Mouse (Mus musculus): ENCODE data around the gene Rapgef1. TPM values are rescaled to one million over a fixed set of nuclear protein-coding genes. Genes with fewer than 3 reads are reported as not detected.

Gene Rapgef1
- polyA plus RNA-seq, 1 experiment = 58.8 TPM

- Histone ChIP-seq H3K36me3 (ENCODE audit: control insufficient read depth, insufficient read depth, low read length) (no peaks in the 10 kb centered on the region), H3K4me1 (ENCODE audit: control insufficient read depth, insufficient read depth, low read length) (no peaks in the 10 kb centered on the region), H3K4me3 (ENCODE audit: control insufficient read depth, low read depth, low read length) (no peak overlapping the region), H3K27me3 (ENCODE audit: control insufficient read depth, insufficient read depth, low read length) (no peaks in the 10 kb centered on the region), H3K27ac (ENCODE audit: control insufficient read depth, insufficient read depth, low read depth, low read length) (no peak overlapping the region)
- no peak for TF ChIP-seq POLR2A (IDR thresholded peaks at IDR 0.05; ENCODE audit: control insufficient read depth, low read depth, low read length)
- no peak for TF ChIP-seq CTCF (IDR thresholded peaks at IDR 0.05; ENCODE audit: control insufficient read depth, insufficient read depth, insufficient replicate concordance, low read depth, low read length)
Observed at GRCm38 (mm10) chr2:29645071-29645628, 25.6 kb downstream of the Rapgef1 start.

GRCm38 (mm10) chr2:29646613-29647012 is 27.1 kb downstream of the Rapgef1 start:
- Histone ChIP-seq H3K27ac (ENCODE audit: control insufficient read depth, insufficient read depth, low read depth, low read length) (no peak overlapping the region), H3K36me3 (ENCODE audit: control insufficient read depth, insufficient read depth, low read length) (no peaks in the 10 kb centered on the region), H3K4me3 (ENCODE audit: control insufficient read depth, low read depth, low read length) (no peak overlapping the region), H3K27me3 (ENCODE audit: control insufficient read depth, insufficient read depth, low read length) (no peaks in the 10 kb centered on the region), H3K4me1 (ENCODE audit: control insufficient read depth, insufficient read depth, low read length) (no peaks in the 10 kb centered on the region)
- TF ChIP-seq CTCF (IDR thresholded peaks at IDR 0.05; ENCODE audit: control insufficient read depth, insufficient read depth, insufficient replicate concordance, low read depth, low read length) (no peak), POLR2A (IDR thresholded peaks at IDR 0.05; ENCODE audit: control insufficient read depth, low read depth, low read length) (no peak)

- no peaks in the 10 kb centered on the region for H3K4me1 ChIP-seq (ENCODE audit: control insufficient read depth, insufficient read depth, low read length)
- H3K4me3 ChIP-seq (ENCODE audit: control insufficient read depth, low read depth, low read length) = no peak overlapping the region
- H3K27ac ChIP-seq (ENCODE audit: control insufficient read depth, insufficient read depth, low read depth, low read length) = no peak overlapping the region
- no peaks in the 10 kb centered on the region for H3K36me3 ChIP-seq (ENCODE audit: control insufficient read depth, insufficient read depth, low read length)
- no peaks in the 10 kb centered on the region for H3K27me3 ChIP-seq (ENCODE audit: control insufficient read depth, insufficient read depth, low read length)
- no peak for TF ChIP-seq CTCF (IDR thresholded peaks at IDR 0.05; ENCODE audit: control insufficient read depth, insufficient read depth, insufficient replicate concordance, low read depth, low read length)
- TF ChIP-seq POLR2A (IDR thresholded peaks at IDR 0.05; ENCODE audit: control insufficient read depth, low read depth, low read length) = no peak
Observed at GRCm38 (mm10) chr2:29647162-29647561, 27.6 kb downstream of the Rapgef1 start.

- Histone ChIP-seq H3K27ac (ENCODE audit: control insufficient read depth, insufficient read depth, low read depth, low read length) (no peak overlapping the region), H3K27me3 (ENCODE audit: control insufficient read depth, insufficient read depth, low read length) (no peaks in the 10 kb centered on the region)
- TF ChIP-seq CTCF (IDR thresholded peaks at IDR 0.05; ENCODE audit: control insufficient read depth, insufficient read depth, insufficient replicate concordance, low read depth, low read length) = no peak
- no peak for TF ChIP-seq POLR2A (IDR thresholded peaks at IDR 0.05; ENCODE audit: control insufficient read depth, low read depth, low read length)
Observed at GRCm38 (mm10) chr2:29647808-29648207, 28.3 kb downstream of the Rapgef1 start.

GRCm38 (mm10) chr2:29648956-29649794 is 29.7 kb downstream of the Rapgef1 start:
- Histone ChIP-seq H3K4me3 (ENCODE audit: control insufficient read depth, low read depth, low read length) (no peak overlapping the region), H3K27me3 (ENCODE audit: control insufficient read depth, insufficient read depth, low read length) (no peaks in the 10 kb centered on the region), H3K27ac (ENCODE audit: control insufficient read depth, insufficient read depth, low read depth, low read length) (no peak overlapping the region), H3K4me1 (ENCODE audit: control insufficient read depth, insufficient read depth, low read length) (no peaks in the 10 kb centered on the region), H3K36me3 (ENCODE audit: control insufficient read depth, insufficient read depth, low read length) (no peaks in the 10 kb centered on the region)
- TF ChIP-seq CTCF (IDR thresholded peaks at IDR 0.05; ENCODE audit: control insufficient read depth, insufficient read depth, insufficient replicate concordance, low read depth, low read length) = no peak
- no peak for TF ChIP-seq POLR2A (IDR thresholded peaks at IDR 0.05; ENCODE audit: control insufficient read depth, low read depth, low read length)

More at GRCm38 (mm10) chr2:29647808-29648207, 28.3 kb downstream of the Rapgef1 start:
- no peaks in the 10 kb centered on the region for H3K4me1 ChIP-seq (ENCODE audit: control insufficient read depth, insufficient read depth, low read length)
- H3K36me3 ChIP-seq (ENCODE audit: control insufficient read depth, insufficient read depth, low read length) = no peaks in the 10 kb centered on the region
- no peak overlapping the region for H3K4me3 ChIP-seq (ENCODE audit: control insufficient read depth, low read depth, low read length)

GRCm38 (mm10) chr2:29649795-29650457 is 30.4 kb downstream of the Rapgef1 start:
- no peak overlapping the region for H3K4me3 ChIP-seq (ENCODE audit: control insufficient read depth, low read depth, low read length)
- H3K36me3 ChIP-seq (ENCODE audit: control insufficient read depth, insufficient read depth, low read length) = no peaks in the 10 kb centered on the region
- H3K27me3 ChIP-seq (ENCODE audit: control insufficient read depth, insufficient read depth, low read length) = no peaks in the 10 kb centered on the region
- no peak overlapping the region for H3K27ac ChIP-seq (ENCODE audit: control insufficient read depth, insufficient read depth, low read depth, low read length)
- H3K4me1 ChIP-seq (ENCODE audit: control insufficient read depth, insufficient read depth, low read length) = no peaks in the 10 kb centered on the region
- no peak for TF ChIP-seq CTCF (IDR thresholded peaks at IDR 0.05; ENCODE audit: control insufficient read depth, insufficient read depth, insufficient replicate concordance, low read depth, low read length)
- no peak for TF ChIP-seq POLR2A (IDR thresholded peaks at IDR 0.05; ENCODE audit: control insufficient read depth, low read depth, low read length)

GRCm38 (mm10) chr2:29651876-29652275 is 32.4 kb downstream of the Rapgef1 start:
- Histone ChIP-seq H3K36me3 (ENCODE audit: control insufficient read depth, insufficient read depth, low read length) (no peaks in the 10 kb centered on the region), H3K27me3 (ENCODE audit: control insufficient read depth, insufficient read depth, low read length) (no peaks in the 10 kb centered on the region)
- TF ChIP-seq POLR2A (IDR thresholded peaks at IDR 0.05; ENCODE audit: control insufficient read depth, low read depth, low read length) = no peak
- TF ChIP-seq CTCF (IDR thresholded peaks at IDR 0.05; ENCODE audit: control insufficient read depth, insufficient read depth, insufficient replicate concordance, low read depth, low read length) = no peak

More at GRCm38 (mm10) chr2:29651876-29652275, 32.4 kb downstream of the Rapgef1 start:
- Histone ChIP-seq H3K4me3 (ENCODE audit: control insufficient read depth, low read depth, low read length) (no peak overlapping the region), H3K27ac (ENCODE audit: control insufficient read depth, insufficient read depth, low read depth, low read length) (no peak overlapping the region), H3K4me1 (ENCODE audit: control insufficient read depth, insufficient read depth, low read length) (no peaks in the 10 kb centered on the region)
